Mouse (Mus musculus): ENCODE results near the gene Cradd. TPM values are rescaled to one million over a fixed set of nuclear protein-coding genes. Genes with fewer than 3 reads are reported as not detected.

Cradd gene
- polyA plus RNA-seq, 1 experiment from 2014 or later = 16.0 TPM

- no peak overlapping the region for H3K9ac ChIP-seq (ENCODE audit: low read depth, low read length)
- H3K36me3 ChIP-seq (ENCODE audit: control insufficient read depth, insufficient read depth, low read length) = no peaks in the 10 kb centered on the region
- DNase-seq (ENCODE audit: low spot score) (no peak), ATAC-seq (ENCODE audit: low FRiP score) (no peak)
- no peaks in the 10 kb centered on the region for H3K9me3 ChIP-seq (ENCODE audit: control insufficient read depth, low read length)
- no peaks in the 10 kb centered on the region for H3K27me3 ChIP-seq (ENCODE audit: control insufficient read depth, insufficient read depth, low read length)
- WGBS = 80% methylated on average over 16 of the region's 16 CpGs
- H3K4me2 ChIP-seq (replicated peaks; ENCODE audit: low read depth, low read length) = no peak overlapping the region
- H3K4me1 ChIP-seq (replicated peaks; ENCODE audit: control insufficient read depth, insufficient read depth, low read length) = no peaks in the 10 kb centered on the region
- H3K27ac ChIP-seq (ENCODE audit: low read depth, low read length) = no peak overlapping the region
- no peak overlapping the region for H3K4me3 ChIP-seq (ENCODE audit: low read depth, low read length)
These were observed 100.7 kb downstream of the Cradd start for GRCm38 (mm10) chr10:95223211-95223610.

- H3K9me3 ChIP-seq (ENCODE audit: control insufficient read depth, low read length) = no peaks in the 10 kb centered on the region
- WGBS = 81% methylated on average over 9 of the region's 9 CpGs
These were observed 102.0 kb downstream of the Cradd start for GRCm38 (mm10) chr10:95221914-95222313.

GRCm38 (mm10) chr10:95220536-95220935 is 103.4 kb downstream of the Cradd start:
- Histone ChIP-seq H3K4me2 (replicated peaks; ENCODE audit: low read depth, low read length) (no peak overlapping the region), H3K36me3 (ENCODE audit: control insufficient read depth, insufficient read depth, low read length) (no peaks in the 10 kb centered on the region), H3K4me3 (ENCODE audit: low read depth, low read length) (no peak overlapping the region), H3K4me1 (replicated peaks; ENCODE audit: control insufficient read depth, insufficient read depth, low read length) (no peaks in the 10 kb centered on the region), H3K27ac (ENCODE audit: low read depth, low read length) (no peak overlapping the region), H3K9ac (ENCODE audit: low read depth, low read length) (no peak overlapping the region), H3K27me3 (ENCODE audit: control insufficient read depth, insufficient read depth, low read length) (no peaks in the 10 kb centered on the region), H3K9me3 (ENCODE audit: control insufficient read depth, low read length) (no peaks in the 10 kb centered on the region)
- WGBS = 70% methylated on average over 3 of the region's 3 CpGs
- DNase-seq (ENCODE audit: low spot score) (no peak), ATAC-seq (ENCODE audit: low FRiP score) (no peak)

More at GRCm38 (mm10) chr10:95221914-95222313, 102.0 kb downstream of the Cradd start:
- Histone ChIP-seq H3K36me3 (ENCODE audit: control insufficient read depth, insufficient read depth, low read length) (no peaks in the 10 kb centered on the region), H3K9ac (ENCODE audit: low read depth, low read length) (no peak overlapping the region), H3K4me1 (replicated peaks; ENCODE audit: control insufficient read depth, insufficient read depth, low read length) (no peaks in the 10 kb centered on the region), H3K27ac (ENCODE audit: low read depth, low read length) (no peak overlapping the region), H3K4me3 (ENCODE audit: low read depth, low read length) (no peak overlapping the region), H3K4me2 (replicated peaks; ENCODE audit: low read depth, low read length) (no peak overlapping the region), H3K27me3 (ENCODE audit: control insufficient read depth, insufficient read depth, low read length) (no peaks in the 10 kb centered on the region)
- DNase-seq (ENCODE audit: low spot score) (no peak), ATAC-seq (ENCODE audit: low FRiP score) (no peak)

- Histone ChIP-seq H3K4me3 (ENCODE audit: low read depth, low read length) (no peak overlapping the region), H3K4me1 (replicated peaks; ENCODE audit: control insufficient read depth, insufficient read depth, low read length) (no peaks in the 10 kb centered on the region), H3K9me3 (ENCODE audit: control insufficient read depth, low read length) (no peaks in the 10 kb centered on the region), H3K27me3 (ENCODE audit: control insufficient read depth, insufficient read depth, low read length) (no peaks in the 10 kb centered on the region), H3K27ac (ENCODE audit: low read depth, low read length) (no peak overlapping the region), H3K9ac (ENCODE audit: low read depth, low read length) (no peak overlapping the region), H3K36me3 (ENCODE audit: control insufficient read depth, insufficient read depth, low read length) (no peaks in the 10 kb centered on the region), H3K4me2 (replicated peaks; ENCODE audit: low read depth, low read length) (no peak overlapping the region)
- WGBS = 80% methylated on average over 9 of the region's 9 CpGs
- ATAC-seq (ENCODE audit: low FRiP score) (no peak), DNase-seq (ENCODE audit: low spot score) (no peak)
These were observed 105.3 kb downstream of the Cradd start for GRCm38 (mm10) chr10:95218683-95219060.

- ATAC-seq (ENCODE audit: low FRiP score) (no peak), DNase-seq (ENCODE audit: low spot score) (no peak)
These were observed 105.8 kb downstream of the Cradd start for GRCm38 (mm10) chr10:95217956-95218682.

GRCm38 (mm10) chr10:95215324-95215723 is 108.6 kb downstream of the Cradd start:
- 95% methylated on average over 15 of the region's 15 CpGs for WGBS
- DNase-seq (ENCODE audit: low spot score) (no peak), ATAC-seq (ENCODE audit: low FRiP score) (no peak)
- Histone ChIP-seq H3K27me3 (ENCODE audit: control insufficient read depth, insufficient read depth, low read length) (no peaks in the 10 kb centered on the region), H3K27ac (ENCODE audit: low read depth, low read length) (no peak overlapping the region), H3K9ac (ENCODE audit: low read depth, low read length) (no peak overlapping the region), H3K4me3 (ENCODE audit: low read depth, low read length) (no peak overlapping the region), H3K36me3 (ENCODE audit: control insufficient read depth, insufficient read depth, low read length) (no peaks in the 10 kb centered on the region), H3K4me1 (replicated peaks; ENCODE audit: control insufficient read depth, insufficient read depth, low read length) (no peaks in the 10 kb centered on the region), H3K9me3 (ENCODE audit: control insufficient read depth, low read length) (no peaks in the 10 kb centered on the region), H3K4me2 (replicated peaks; ENCODE audit: low read depth, low read length) (no peak overlapping the region)

More at GRCm38 (mm10) chr10:95217956-95218682, 105.8 kb downstream of the Cradd start:
- Histone ChIP-seq H3K36me3 (ENCODE audit: control insufficient read depth, insufficient read depth, low read length) (no peaks in the 10 kb centered on the region), H3K9me3 (ENCODE audit: control insufficient read depth, low read length) (no peaks in the 10 kb centered on the region), H3K4me2 (replicated peaks; ENCODE audit: low read depth, low read length) (no peak overlapping the region), H3K27ac (ENCODE audit: low read depth, low read length) (no peak overlapping the region), H3K27me3 (ENCODE audit: control insufficient read depth, insufficient read depth, low read length) (no peaks in the 10 kb centered on the region), H3K4me1 (replicated peaks; ENCODE audit: control insufficient read depth, insufficient read depth, low read length) (no peaks in the 10 kb centered on the region), H3K4me3 (ENCODE audit: low read depth, low read length) (no peak overlapping the region), H3K9ac (ENCODE audit: low read depth, low read length) (no peak overlapping the region)
- WGBS = 64% methylated on average over 18 of the region's 18 CpGs

- no peaks in the 10 kb centered on the region for H3K36me3 ChIP-seq (ENCODE audit: control insufficient read depth, insufficient read depth, low read length)
- no peaks in the 10 kb centered on the region for H3K4me1 ChIP-seq (replicated peaks; ENCODE audit: control insufficient read depth, insufficient read depth, low read length)
- DNase-seq (ENCODE audit: low spot score) (no peak), ATAC-seq (ENCODE audit: low FRiP score) (no peak)
- no peak overlapping the region for H3K4me3 ChIP-seq (ENCODE audit: low read depth, low read length)
- H3K27me3 ChIP-seq (ENCODE audit: control insufficient read depth, insufficient read depth, low read length) = no peaks in the 10 kb centered on the region
- 87% methylated on average over 9 of the region's 9 CpGs for WGBS
- no peak overlapping the region for H3K27ac ChIP-seq (ENCODE audit: low read depth, low read length)
- no peak overlapping the region for H3K9ac ChIP-seq (ENCODE audit: low read depth, low read length)
- no peaks in the 10 kb centered on the region for H3K9me3 ChIP-seq (ENCODE audit: control insufficient read depth, low read length)
- no peak overlapping the region for H3K4me2 ChIP-seq (replicated peaks; ENCODE audit: low read depth, low read length)
These were observed 110.1 kb downstream of the Cradd start for GRCm38 (mm10) chr10:95213820-95214219.

- Histone ChIP-seq H3K27me3 (ENCODE audit: control insufficient read depth, insufficient read depth, low read length) (no peaks in the 10 kb centered on the region), H3K4me3 (ENCODE audit: low read depth, low read length) (no peak overlapping the region), H3K4me1 (replicated peaks; ENCODE audit: control insufficient read depth, insufficient read depth, low read length) (no peaks in the 10 kb centered on the region), H3K36me3 (ENCODE audit: control insufficient read depth, insufficient read depth, low read length) (no peaks in the 10 kb centered on the region), H3K4me2 (replicated peaks; ENCODE audit: low read depth, low read length) (no peak overlapping the region), H3K9me3 (ENCODE audit: control insufficient read depth, low read length) (no peaks in the 10 kb centered on the region), H3K27ac (ENCODE audit: low read depth, low read length) (no peak overlapping the region), H3K9ac (ENCODE audit: low read depth, low read length) (no peak overlapping the region)
- whole genome bisulfite sequencing = 87% methylated on average over 8 of the region's 8 CpGs
- DNase-seq (ENCODE audit: low spot score) = no peak
- no peak for ATAC-seq (ENCODE audit: low FRiP score)
These were observed 110.6 kb downstream of the Cradd start for GRCm38 (mm10) chr10:95213311-95213710.

- H3K4me3 ChIP-seq (ENCODE audit: low read depth, low read length) = no peak overlapping the region
- no peaks in the 10 kb centered on the region for H3K36me3 ChIP-seq (ENCODE audit: control insufficient read depth, insufficient read depth, low read length)
- no peak overlapping the region for H3K4me2 ChIP-seq (replicated peaks; ENCODE audit: low read depth, low read length)
- H3K9me3 ChIP-seq (ENCODE audit: control insufficient read depth, low read length) = no peaks in the 10 kb centered on the region
- no peaks in the 10 kb centered on the region for H3K4me1 ChIP-seq (replicated peaks; ENCODE audit: control insufficient read depth, insufficient read depth, low read length)
- no peak overlapping the region for H3K27ac ChIP-seq (ENCODE audit: low read depth, low read length)
- WGBS = 92% methylated on average over 8 of the region's 8 CpGs
- H3K9ac ChIP-seq (ENCODE audit: low read depth, low read length) = no peak overlapping the region
- DNase-seq (ENCODE audit: low spot score) = no peak
- no peak for ATAC-seq (ENCODE audit: low FRiP score)
- H3K27me3 ChIP-seq (ENCODE audit: control insufficient read depth, insufficient read depth, low read length) = no peaks in the 10 kb centered on the region
These were observed 112.3 kb downstream of the Cradd start for GRCm38 (mm10) chr10:95211660-95212059.

All from hindbrain, embryonic 11.5 days (tissue).